Mouse (Mus musculus) left cerebral cortex, adult 9 months (tissue): Measurements from ENCODE around the gene Pabpc4.

Experiments used
- DNase-seq, 2 experiments: peaks; one replicate each; pipeline ENCODE4 v3.0.0; 2022; ENCODE audit warnings: low spot score in 2 of 2

Gene Pabpc4

DNA sequence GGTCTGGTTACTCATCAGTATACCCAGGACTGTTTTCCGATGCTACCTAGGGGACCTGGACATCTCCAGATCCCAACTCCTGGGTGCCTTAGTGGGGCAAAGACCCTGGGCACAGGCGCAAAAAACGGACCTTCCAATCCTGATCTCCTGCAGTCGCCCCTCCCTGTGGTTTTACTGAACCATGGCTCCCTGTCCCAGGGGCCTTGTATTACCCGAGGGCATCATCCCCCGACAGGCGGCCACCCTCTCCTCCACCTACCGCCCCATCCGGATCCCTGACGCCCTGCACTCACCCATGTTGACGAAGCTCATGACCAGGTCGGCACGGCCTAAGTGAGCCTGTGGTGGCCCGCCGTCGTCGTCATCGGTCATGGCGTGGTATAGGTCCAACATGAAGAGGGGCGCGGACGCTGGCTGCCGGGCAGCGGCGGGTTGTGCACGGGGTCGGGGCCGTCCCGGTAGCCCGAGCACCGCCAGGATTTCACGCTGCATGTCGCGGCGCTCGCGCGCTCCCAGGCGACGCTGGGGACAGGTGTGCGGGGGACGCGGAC lies 80.0 kb downstream of the Pabpc4 start:
- no peak for DNase-seq

DNA sequence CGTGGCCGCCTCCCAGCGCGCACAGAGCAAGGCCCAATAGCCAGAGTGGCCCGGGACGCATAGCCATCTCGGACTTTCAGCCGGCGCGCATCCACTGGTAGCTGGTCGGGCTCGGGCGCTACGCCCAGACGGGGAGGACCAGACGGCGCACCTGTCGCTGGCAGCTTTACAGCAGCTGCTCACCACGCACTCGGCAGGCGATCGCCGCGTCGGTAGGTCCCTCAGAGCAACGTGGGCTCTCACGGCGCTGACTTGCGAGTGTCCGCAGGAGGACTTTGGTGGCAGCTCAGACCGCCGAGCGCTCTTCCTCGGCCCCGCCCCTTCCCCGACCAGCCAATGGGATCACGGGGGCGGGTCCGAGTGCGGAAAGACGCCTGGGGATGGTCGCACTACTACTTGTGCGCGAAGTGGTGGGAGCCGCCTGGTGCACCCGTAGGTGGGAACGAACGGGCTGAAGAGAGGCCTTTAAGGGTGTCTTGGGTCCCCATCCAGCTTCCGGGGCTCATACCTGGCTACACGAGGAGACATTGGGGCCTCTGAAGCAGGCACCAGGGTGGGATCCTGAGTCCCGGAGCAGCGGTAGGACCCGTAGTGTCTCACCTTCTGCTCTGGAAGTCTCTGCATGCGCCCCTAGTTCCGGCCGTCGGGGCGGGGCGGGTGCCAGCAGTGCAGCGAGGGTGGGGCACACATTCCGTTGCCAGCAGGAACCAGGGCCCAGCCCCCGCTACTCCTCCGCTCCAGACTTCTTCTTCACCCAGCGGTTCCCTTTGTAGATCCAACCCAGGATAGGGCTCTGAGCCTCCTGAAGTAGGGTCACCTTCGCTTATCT lies 80.7 kb downstream of the Pabpc4 start, which contains the start of gene Bmp8a:
Gene Bmp8a (minus strand): TSS at position 611 of the 829 bp plus-strand sequence.
- no peak for DNase-seq

GRCm38 (mm10) chr4:123343471-123343789 lies 81.3 kb downstream of the Pabpc4 start:
- no peak for DNase-seq
